Comparison of ENCODE assay signal across 22 mouse cellular contexts in the genomic region with DNA sequence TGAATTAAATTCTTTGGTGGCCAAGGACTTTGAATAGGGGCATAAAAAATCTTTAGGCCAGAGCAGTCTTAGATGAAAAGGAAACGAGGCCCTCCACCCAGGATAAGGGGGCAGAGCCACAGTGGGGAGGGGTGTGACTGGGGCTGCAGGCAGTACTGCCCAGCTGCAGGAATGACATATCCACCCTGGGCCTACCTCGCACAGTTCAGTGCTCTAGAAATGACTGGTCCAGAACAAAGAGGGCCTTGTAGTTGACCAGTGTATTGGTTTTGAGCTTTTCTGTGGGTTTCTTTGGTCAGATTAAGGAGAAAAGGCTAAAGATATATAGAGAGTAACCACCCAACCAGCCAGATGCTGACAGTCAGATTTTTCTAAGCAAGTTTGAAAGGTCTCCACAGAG.
DNase-seq lines count a peak whose midpoint lies in the region; ATAC-seq and TF ChIP-seq lines count a peak whose summit lies in the region.
"Had no signal": no experiment of that assay in that cellular context is flagged by ENCODE, and none has a peak within 500 bp of the region (broad histone marks: within the 10 kb centered on the region; RNA-seq: fewer than 3 reads in every experiment).

No protein-coding gene starts in this region.

- peaks cover 15% of the 10 kb centered on the region; the same call in 1 of the 2 replicates for H3K27me3 ChIP-seq in hindbrain, embryonic 12.5 days
- H3K27me3 ChIP-seq in hindbrain, embryonic 16.5 days (replicated peaks; ENCODE audit: control insufficient read depth, insufficient read depth, low read length), result no peaks in the 10 kb centered on the region
- peaks cover 32% of the 10 kb centered on the region for H3K27me3 ChIP-seq in megakaryocyte, embryonic 14.5 days (replicated peaks)
- no peaks in the 10 kb centered on the region for H3K27me3 ChIP-seq in embryonic facial prominence, embryonic 14.5 days (replicated peaks; ENCODE audit: control insufficient read depth, insufficient read depth, low read length)
- H3K27me3 ChIP-seq in limb, embryonic 14.5 days (ENCODE audit: control insufficient read depth, insufficient read depth, low read length), result no peaks in the 10 kb centered on the region
- H3K27me3 ChIP-seq: embryonic facial prominence, embryonic 13.5 days; heart, embryonic 12.5 days had no signal

- no peak overlapping the region for H3K4me3 ChIP-seq in hindbrain, embryonic 12.5 days
- H3K4me3 ChIP-seq in hindbrain, embryonic 16.5 days (ENCODE audit: low read length), result no peak overlapping the region
- peak overlapping the region; percentile 46 for H3K4me3 ChIP-seq in megakaryocyte, embryonic 14.5 days (replicated peaks)
- no peak overlapping the region for H3K4me3 ChIP-seq in embryonic facial prominence, embryonic 14.5 days (ENCODE audit: low read depth, low read length)
- no peak overlapping the region for H3K4me3 ChIP-seq in limb, embryonic 14.5 days (replicated peaks; ENCODE audit: low read length)
- H3K4me3 ChIP-seq: embryonic facial prominence, embryonic 13.5 days; heart, embryonic 12.5 days; midbrain, embryonic 13.5 days had no signal

- 25% methylated on average over 2 of the region's 2 CpGs for WGBS in hindbrain, embryonic 12.5 days
- 56% methylated on average over 2 of the region's 2 CpGs for WGBS in hindbrain, embryonic 16.5 days
- WGBS in embryonic facial prominence, embryonic 14.5 days, result 37% methylated on average over 2 of the region's 2 CpGs
- 44% methylated on average over 2 of the region's 2 CpGs for WGBS in limb, embryonic 14.5 days

- no peak for ATAC-seq in hindbrain, embryonic 12.5 days (ENCODE audit: low FRiP score)
- no peak for ATAC-seq in hindbrain, embryonic 16.5 days
- ATAC-seq in megakaryocyte, adult 5-6 weeks (ENCODE audit: poor library complexity, severe bottlenecking), result no peak
- peak; percentile 28; the same call in 1 of the 2 replicates for ATAC-seq in embryonic facial prominence, embryonic 14.5 days (ENCODE audit: low read depth)
- 0 out of 2 replicates have a peak, but pooled peaks have one; percentile 32 for ATAC-seq in limb, embryonic 14.5 days (ENCODE audit: low FRiP score, low read depth)
- ATAC-seq: forebrain, embryonic 16.5 days; liver, postnatal 0 days; midbrain, embryonic 13.5 days had no signal

- H3K9ac ChIP-seq in hindbrain, embryonic 12.5 days, result no peak overlapping the region
- no peak overlapping the region for H3K9ac ChIP-seq in hindbrain, embryonic 16.5 days (ENCODE audit: low read depth, low read length)
- H3K9ac ChIP-seq in embryonic facial prominence, embryonic 14.5 days (ENCODE audit: low read depth, low read length), result no peak overlapping the region
- no peak overlapping the region for H3K9ac ChIP-seq in limb, embryonic 14.5 days (ENCODE audit: low read depth, low read length, severe bottlenecking)
- H3K9ac ChIP-seq: embryonic facial prominence, embryonic 13.5 days; heart, embryonic 12.5 days; liver, postnatal 0 days; midbrain, embryonic 13.5 days had no signal

- no peaks in the 10 kb centered on the region for H3K36me3 ChIP-seq in hindbrain, embryonic 12.5 days
- no peaks in the 10 kb centered on the region for H3K36me3 ChIP-seq in hindbrain, embryonic 16.5 days (ENCODE audit: control insufficient read depth, insufficient read depth, low read length)
- no peaks in the 10 kb centered on the region for H3K36me3 ChIP-seq in megakaryocyte, embryonic 14.5 days (replicated peaks; ENCODE audit: low read length)
- no peaks in the 10 kb centered on the region for H3K36me3 ChIP-seq in embryonic facial prominence, embryonic 14.5 days (ENCODE audit: control insufficient read depth, insufficient read depth, low read length)
- H3K36me3 ChIP-seq in limb, embryonic 14.5 days (ENCODE audit: control insufficient read depth, insufficient read depth, low read length), result no peaks in the 10 kb centered on the region
- H3K36me3 ChIP-seq: embryonic facial prominence, embryonic 13.5 days; heart, embryonic 12.5 days; midbrain, embryonic 13.5 days had no signal

- no peak for DNase-seq in embryonic facial prominence, embryonic 14.5 days (ENCODE audit: low spot score)
- DNase-seq in limb, embryonic 14.5 days (ENCODE audit: low spot score), result no peak
- DNase-seq in spleen, postnatal 10 days (ENCODE audit: low spot score in 2 of 2), result no peak
- DNase-seq in testis, postnatal 10 days (ENCODE audit: low spot score), result no peak
- DNase-seq: cerebellum, adult 11 months; cerebellum, adult 9-11 months; gastrocnemius, postnatal 10 days; heart, postnatal 4 days; kidney, adult 11 months; layer of hippocampus, adult 9-11 months; liver, postnatal 0 days; lung, postnatal 14 days; right cerebral cortex, postnatal 14 days had no signal

- H3K27ac ChIP-seq in hindbrain, embryonic 12.5 days, result peak overlapping the region; percentile 30; the same call in 1 of the 2 replicates
- H3K27ac ChIP-seq in hindbrain, embryonic 16.5 days (ENCODE audit: low read depth, low read length), result no peak overlapping the region
- no peak overlapping the region for H3K27ac ChIP-seq in embryonic facial prominence, embryonic 14.5 days (replicated peaks; ENCODE audit: low read depth, low read length)
- no peak overlapping the region for H3K27ac ChIP-seq in limb, embryonic 14.5 days (replicated peaks; ENCODE audit: low read depth, low read length)
- H3K27ac ChIP-seq: embryonic facial prominence, embryonic 13.5 days; midbrain, embryonic 13.5 days had no signal

- no peak for TF ChIP-seq POLR2A in limb, embryonic 14.5 days (IDR thresholded peaks at IDR 0.05; ENCODE audit: borderline replicate concordance, extremely low read depth, insufficient read depth, insufficient read length)

- no peak overlapping the region for H3K4me2 ChIP-seq in hindbrain, embryonic 12.5 days (replicated peaks)
- no peak overlapping the region for H3K4me2 ChIP-seq in hindbrain, embryonic 16.5 days (ENCODE audit: low read length)
- H3K4me2 ChIP-seq in embryonic facial prominence, embryonic 14.5 days (ENCODE audit: low read depth, low read length), result no peak overlapping the region
- no peak overlapping the region for H3K4me2 ChIP-seq in limb, embryonic 14.5 days (replicated peaks; ENCODE audit: low read depth, low read length, severe bottlenecking)
- H3K4me2 ChIP-seq: embryonic facial prominence, embryonic 13.5 days; heart, embryonic 12.5 days; liver, embryonic 11.5 days; midbrain, embryonic 13.5 days had no signal

- H3K4me1 ChIP-seq in hindbrain, embryonic 12.5 days, result peaks cover 73% of the 10 kb centered on the region
- peaks cover 16% of the 10 kb centered on the region for H3K4me1 ChIP-seq in hindbrain, embryonic 16.5 days (ENCODE audit: control insufficient read depth, insufficient read depth, low read depth, low read length)
- peaks cover 66% of the 10 kb centered on the region for H3K4me1 ChIP-seq in megakaryocyte, embryonic 14.5 days
- peaks cover 33% of the 10 kb centered on the region for H3K4me1 ChIP-seq in embryonic facial prominence, embryonic 14.5 days (ENCODE audit: control insufficient read depth, insufficient read depth, low read length)
- peaks cover 42% of the 10 kb centered on the region for H3K4me1 ChIP-seq in limb, embryonic 14.5 days (ENCODE audit: control insufficient read depth, insufficient read depth, low read length)

- no peaks in the 10 kb centered on the region for H3K9me3 ChIP-seq in hindbrain, embryonic 12.5 days (replicated peaks)
- H3K9me3 ChIP-seq in hindbrain, embryonic 16.5 days (ENCODE audit: control insufficient read depth, low read length), result no peaks in the 10 kb centered on the region
- H3K9me3 ChIP-seq in megakaryocyte, embryonic 14.5 days, result no peaks in the 10 kb centered on the region
- no peaks in the 10 kb centered on the region for H3K9me3 ChIP-seq in embryonic facial prominence, embryonic 14.5 days (ENCODE audit: control insufficient read depth, low read length)
- H3K9me3 ChIP-seq in limb, embryonic 14.5 days (ENCODE audit: control insufficient read depth, low read length), result no peaks in the 10 kb centered on the region
- H3K9me3 ChIP-seq: embryonic facial prominence, embryonic 13.5 days; heart, embryonic 12.5 days; midbrain, embryonic 13.5 days had no signal

Comparison
In these comparisons a context has a peak if more than half of its experiments do, and no peak if none do; other contexts are left out.
1. ATAC-seq: peak in embryonic facial prominence, embryonic 14.5 days (single experiment) and limb, embryonic 14.5 days (single experiment); none in hindbrain, embryonic 12.5 days (single experiment), hindbrain, embryonic 16.5 days (single experiment) and megakaryocyte, adult 5-6 weeks (single experiment).